Mouse (Mus musculus) gastrocnemius, adult 2 months (tissue): ENCODE results near the gene Myh10. TPM values are rescaled to one million over a fixed set of nuclear protein-coding genes. Genes with fewer than 3 reads are reported as not detected.
A peak's percentile ranks its signal among the peaks of the same experiment; 100 is the strongest.
"Not testable (repeated sequence)": the region's sequence is repeated elsewhere in the genome, so short reads cannot be mapped to it uniquely, and the experiment has no call there.

Source experiments
- DNase-seq: peaks from one replicate; pipeline ENCODE4 v3.0.0; 2022
- H3K27ac ChIP-seq: fragments of 200-600 bp; 2 replicates; pipeline ENCODE4 v1.8.1; 2022; ENCODE audit warnings: mild to moderate bottlenecking
- H3K4me3 ChIP-seq: fragments of 200-600 bp; 2 replicates; pipeline ENCODE4 v1.8.1; 2022; ENCODE audit warnings: mild to moderate bottlenecking, moderate library complexity
- CTCF ChIP-seq: fragments of 200-600 bp; IDR thresholded peaks from 2 replicates; pipeline ENCODE4 v1.8.1; 2022; ENCODE audit warnings: antibody characterized with exemption, mild to moderate bottlenecking, moderate library complexity
- intact Hi-C: fragments of 180-260 bp; cut with DNase I; formaldehyde crosslinking; loops from one replicate; pipeline ENCODE4 v1.15.1; 2025
- total RNA-seq, 2 experiments: library from RNA; stranded (reverse); gene quantifications; 2 replicates each; pipeline ENCODE4 v1.2.3; 2021

Gene Myh10
- total RNA-seq, 2 experiments from 2014 or later = 12.3 to 28.6 TPM

DNA sequence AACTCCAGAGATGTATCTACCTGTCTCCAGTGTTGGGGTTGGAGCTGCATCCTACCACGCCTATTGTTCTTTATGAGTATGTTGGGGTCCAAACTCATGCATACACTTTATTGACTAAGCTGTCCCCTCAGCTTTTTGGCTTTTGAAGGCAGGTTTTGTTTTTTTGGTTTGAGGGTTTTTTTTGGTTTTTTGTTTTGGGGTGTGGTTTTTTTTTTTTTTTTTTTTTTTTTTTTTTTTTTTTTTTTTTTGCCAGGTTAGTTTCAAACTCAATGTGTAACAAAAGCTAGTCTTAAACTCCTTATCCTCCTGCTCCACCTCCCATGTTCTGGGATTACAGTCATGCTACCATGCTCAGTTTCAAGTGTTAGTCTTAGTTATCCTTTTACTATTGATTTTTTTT, 12.9 kb downstream of the Myh10 start:
- TF ChIP-seq CTCF = no peak
- Histone ChIP-seq H3K4me3 (no peak overlapping the region), H3K27ac (no peak overlapping the region)
- intact Hi-C loops = no loop called here
- no peak for DNase-seq

GRCm38 (mm10) chr11:68704847-68705246, 13.5 kb downstream of the Myh10 start:
- Histone ChIP-seq H3K4me3 (no peak overlapping the region), H3K27ac (no peak overlapping the region)
- no peak for DNase-seq
- TF ChIP-seq CTCF = no peak
- intact Hi-C loops = loop anchor here (5.0 kb wide), 1 partner anchor 138 kb away; no protein-coding TSS in a partner anchor

DNA sequence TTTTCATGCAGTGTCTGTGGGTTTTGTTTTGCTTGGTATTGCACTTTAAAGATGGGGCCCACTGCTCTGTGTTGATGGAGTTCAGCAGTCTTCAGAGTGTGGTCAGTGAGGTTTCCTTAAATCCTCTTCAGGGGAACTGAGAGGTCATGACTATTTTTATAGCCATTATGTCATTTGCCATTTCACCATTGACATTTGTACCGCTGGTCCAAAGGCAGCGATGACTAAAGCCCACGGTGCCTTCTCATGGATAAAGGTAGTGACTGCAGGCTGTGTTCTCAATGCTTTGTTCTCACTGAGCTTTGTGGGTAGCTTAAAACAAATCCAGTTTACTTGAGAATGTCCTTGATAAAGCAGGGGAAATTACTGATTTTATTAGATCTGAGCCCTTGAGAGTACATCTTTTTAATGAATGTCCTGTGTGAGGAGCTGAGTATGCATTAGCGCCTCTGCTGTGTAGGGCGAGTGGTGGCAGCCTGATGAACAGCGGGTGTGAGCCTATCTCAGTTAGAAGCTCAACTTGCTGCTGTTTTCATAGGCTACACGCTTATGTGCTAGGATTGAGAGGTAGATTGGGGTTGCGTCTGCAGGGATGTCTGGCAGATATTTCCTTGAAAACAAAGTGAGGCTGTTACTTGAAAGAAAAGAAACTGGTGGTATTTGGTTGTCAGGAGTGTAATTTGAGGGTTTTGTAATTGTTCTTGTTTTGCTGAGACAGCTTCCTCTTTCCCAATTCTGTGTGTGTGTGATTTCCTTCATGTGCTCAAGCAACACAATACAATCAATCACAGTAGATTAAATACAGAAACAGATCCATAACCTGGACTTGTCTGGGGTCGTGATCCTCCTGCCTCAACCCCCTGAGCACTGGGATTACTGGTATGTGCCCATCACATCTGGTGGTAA, 15.4 kb downstream of the Myh10 start:
- peak; percentile 32; the same call in 1 of the 2 replicates for TF ChIP-seq CTCF
- intact Hi-C loops = loop anchor here (5.0 kb wide), 1 partner anchor 139 kb away; no protein-coding TSS in a partner anchor
- peak; percentile 41 for DNase-seq
- Histone ChIP-seq H3K27ac (peak overlapping the region; percentile 85), H3K4me3 (peak overlapping the region; percentile 54)

GRCm38 (mm10) chr11:68707881-68708582, 16.7 kb downstream of the Myh10 start:
- peak; percentile 32; the same call in 1 of the 2 replicates for TF ChIP-seq CTCF
- Histone ChIP-seq H3K4me3 (no peak overlapping the region), H3K27ac (peak overlapping the region; percentile 85)
- DNase-seq = no peak
- intact Hi-C loops = loop anchor here (5.0 kb wide), 1 partner anchor 141 kb away; no protein-coding TSS in a partner anchor

DNA sequence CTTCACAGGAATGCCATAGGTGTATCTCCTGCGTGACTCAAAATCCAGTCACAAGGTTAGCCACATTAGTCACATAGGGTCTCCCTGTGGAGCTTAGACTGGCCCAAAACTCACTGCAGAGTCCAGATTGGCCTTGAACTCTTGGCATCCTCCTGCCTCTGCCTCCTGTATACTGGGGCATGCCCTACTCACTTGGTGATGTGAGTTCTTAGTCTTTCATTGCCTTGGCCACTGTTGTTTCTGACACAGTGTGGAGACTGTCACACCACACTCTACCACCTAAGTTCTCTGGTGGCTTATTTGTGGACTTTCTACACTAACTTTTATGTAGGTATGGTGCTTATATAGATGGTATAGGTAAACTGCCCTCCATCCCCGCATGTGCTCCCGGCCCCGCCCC, 24.8 kb downstream of the Myh10 start:
- H3K4me3 ChIP-seq = no peak overlapping the region
- intact Hi-C loops = no loop called here
- no peak for TF ChIP-seq CTCF
- H3K27ac ChIP-seq = no peak overlapping the region
- DNase-seq = no peak

GRCm38 (mm10) chr11:68717171-68717840, 25.9 kb downstream of the Myh10 start:
- TF ChIP-seq CTCF = no peak
- no peak overlapping the region for H3K4me3 ChIP-seq
- intact Hi-C loops = no loop called here
- peak overlapping the region; percentile 20; the same call in 1 of the 2 replicates for H3K27ac ChIP-seq
- DNase-seq = no peak

DNA sequence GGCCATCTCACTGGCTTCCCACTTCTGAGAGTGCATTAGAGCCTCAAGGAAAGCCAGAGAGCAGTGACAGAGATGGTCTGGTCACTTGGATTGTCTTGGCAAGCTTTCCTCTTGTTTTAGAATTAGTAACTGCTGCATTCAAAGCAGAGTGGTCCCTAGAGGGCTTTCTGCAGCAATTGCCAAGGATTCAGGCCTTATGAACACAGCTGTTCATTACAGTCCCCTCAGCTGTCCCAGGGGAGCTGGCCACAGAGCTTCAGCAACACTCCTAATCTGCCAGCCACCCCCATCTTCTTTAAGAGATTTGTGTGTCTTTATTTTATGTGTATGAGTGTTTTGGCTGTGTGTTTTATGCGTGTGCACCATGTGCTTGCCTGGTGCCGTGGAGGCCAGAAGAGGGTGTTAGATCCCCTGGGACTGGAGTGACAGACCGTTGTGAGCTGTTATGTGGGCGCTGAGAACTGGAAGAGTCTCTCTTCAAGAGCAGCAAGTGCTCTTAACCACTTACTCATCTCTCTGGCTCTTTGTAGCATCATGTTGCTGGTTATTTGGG, 27.8 kb downstream of the Myh10 start:
- H3K4me3 ChIP-seq = no peak overlapping the region
- no peak for TF ChIP-seq CTCF
- DNase-seq = peak; percentile 75
- peak overlapping the region; percentile 20; the same call in 1 of the 2 replicates for H3K27ac ChIP-seq
- intact Hi-C loops = no loop called here

- H3K4me3 ChIP-seq = no peak overlapping the region
- no peak for DNase-seq
- H3K27ac ChIP-seq = no peak overlapping the region
- TF ChIP-seq CTCF = no peak
- intact Hi-C loops = no loop called here
These were observed 28.4 kb downstream of the Myh10 start for GRCm38 (mm10) chr11:68719774-68720173.

GRCm38 (mm10) chr11:68724117-68724516, 32.8 kb downstream of the Myh10 start:
- intact Hi-C loops = no loop called here
- H3K4me3 ChIP-seq = no peak overlapping the region
- H3K27ac ChIP-seq = no peak overlapping the region
- peak; percentile 63 for TF ChIP-seq CTCF
- DNase-seq = no peak

DNA sequence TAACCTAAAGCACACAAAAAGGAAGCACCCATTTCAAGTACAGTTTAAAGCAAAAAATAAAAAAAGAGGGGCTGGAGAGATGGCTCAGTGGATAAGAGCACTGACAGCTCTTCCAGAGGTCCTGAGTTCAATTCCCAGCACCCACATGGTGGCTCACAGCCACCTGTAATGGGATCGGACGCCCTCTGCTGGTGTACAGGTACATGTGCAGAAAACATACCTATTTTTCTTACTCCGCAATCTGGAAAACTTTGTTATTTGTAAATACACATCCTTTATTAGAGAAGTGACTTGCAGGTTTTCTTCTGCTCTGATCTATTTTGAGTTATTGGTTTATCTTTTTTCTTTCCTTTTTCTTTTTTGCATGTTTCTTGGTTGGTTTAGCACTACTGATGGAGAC, 37.3 kb downstream of the Myh10 start:
- no peak overlapping the region for H3K4me3 ChIP-seq
- intact Hi-C loops = no loop called here
- peak; percentile 13; the same call in 1 of the 2 replicates for TF ChIP-seq CTCF
- DNase-seq = no peak
- H3K27ac ChIP-seq = no peak overlapping the region

DNA sequence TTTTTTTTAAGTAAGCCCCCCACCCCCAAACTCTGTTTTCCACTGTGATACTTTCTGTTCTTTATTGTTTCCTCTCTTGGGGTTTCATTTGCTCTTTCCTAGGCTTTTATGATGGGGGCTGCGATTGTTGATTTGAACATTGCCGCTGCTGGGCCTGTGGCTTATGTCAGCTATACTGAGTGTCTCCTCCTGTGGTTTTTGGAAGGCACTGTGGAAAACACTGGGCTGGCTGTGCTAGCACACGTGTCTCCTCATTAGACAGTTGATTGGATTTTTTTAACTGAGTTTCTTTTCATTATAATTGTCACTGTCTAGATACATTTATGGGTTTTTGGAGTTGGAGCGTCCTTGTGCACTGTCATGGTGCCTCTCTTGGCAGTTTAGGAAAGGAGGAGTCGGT, 39.4 kb downstream of the Myh10 start:
- no peak overlapping the region for H3K27ac ChIP-seq
- TF ChIP-seq CTCF = no peak
- intact Hi-C loops = no loop called here

DNA sequence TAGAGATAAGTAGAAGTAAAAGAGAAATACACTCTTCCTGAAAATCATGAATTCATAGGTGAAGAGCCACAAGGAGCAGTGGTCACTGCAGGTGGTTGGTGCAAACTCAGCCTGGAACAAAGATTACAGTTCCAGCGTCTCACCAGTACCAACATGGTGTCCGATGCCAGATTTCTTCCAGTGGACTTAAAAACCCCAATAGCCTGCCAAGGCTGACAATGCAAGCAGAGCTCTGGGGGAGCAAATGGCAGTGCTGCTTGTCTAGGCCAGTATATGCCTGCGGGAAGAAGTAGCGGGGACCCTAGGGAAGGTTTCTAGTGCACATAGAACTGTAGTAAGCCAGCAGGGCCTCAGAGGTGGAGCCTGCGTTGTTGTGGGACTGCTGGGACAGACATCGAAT, 40.7 kb downstream of the Myh10 start:
- no peak overlapping the region for H3K4me3 ChIP-seq
- no peak for DNase-seq
- H3K27ac ChIP-seq = peak overlapping the region; percentile 24; the same call in 1 of the 2 replicates
- intact Hi-C loops = no loop called here
- no peak for TF ChIP-seq CTCF

More for the DNA sequence above, 39.4 kb downstream of the Myh10 start:
- H3K4me3 ChIP-seq = no peak overlapping the region
- DNase-seq = no peak

DNA sequence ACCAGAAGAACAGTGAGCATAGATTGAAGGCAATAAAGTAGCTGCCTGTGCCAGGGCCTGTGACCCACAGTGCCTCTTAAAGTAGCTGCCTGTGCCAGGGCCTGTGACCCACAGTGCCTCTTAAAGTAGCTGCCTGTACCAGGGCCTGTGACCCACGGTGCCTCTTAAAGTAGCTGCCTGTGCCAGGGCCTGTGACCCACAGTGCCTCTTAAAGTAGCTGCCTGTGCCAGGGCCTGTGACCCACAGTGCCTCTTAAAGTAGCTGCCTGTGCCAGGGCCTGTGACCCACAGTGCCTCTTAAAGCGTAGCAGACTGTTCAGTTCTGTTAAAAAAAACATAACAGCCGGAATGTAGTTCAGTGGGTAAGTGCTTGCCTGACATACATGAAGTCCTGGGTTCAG, 42.0 kb downstream of the Myh10 start:
- H3K27ac ChIP-seq, H3K4me3 ChIP-seq, intact Hi-C loops: not testable (repeated sequence)
- DNase-seq = peak; percentile 34
